Mouse (Mus musculus) telencephalon, adult 2 months (tissue): ENCODE results near the gene Ccp110.

ENCODE experiments used
- DNase-seq: peaks from one replicate; pipeline ENCODE4 v3.0.0-alpha.2; 2011; ENCODE audit warnings: low read depth, low spot score

The Ccp110 gene

GRCm38 (mm10) chr7:118712228-118713173 is at the start of gene Ccp110:
Ccp110 (plus strand) TSS chr7:118712552.
- DNase-seq, result peak; percentile 99

- no peak for DNase-seq
Measured at GRCm38 (mm10) chr7:118667773-118668172, 44.6 kb upstream of the Ccp110 start.

GRCm38 (mm10) chr7:118670142-118670541 is 42.2 kb upstream of the Ccp110 start:
- DNase-seq, result no peak

GRCm38 (mm10) chr7:118676826-118677225 is 35.5 kb upstream of the Ccp110 start:
- DNase-seq, result no peak

GRCm38 (mm10) chr7:118688199-118688598 is 24.2 kb upstream of the Ccp110 start:
- DNase-seq, result peak; percentile 70

GRCm38 (mm10) chr7:118689088-118689487 is 23.3 kb upstream of the Ccp110 start:
- DNase-seq, result no peak

GRCm38 (mm10) chr7:118691287-118691686 is 21.1 kb upstream of the Ccp110 start:
- peak; percentile 52 for DNase-seq

GRCm38 (mm10) chr7:118696146-118696545 is 16.2 kb upstream of the Ccp110 start:
- DNase-seq, result no peak

GRCm38 (mm10) chr7:118697168-118697567 is 15.2 kb upstream of the Ccp110 start:
- no peak for DNase-seq

GRCm38 (mm10) chr7:118698882-118699281 is 13.5 kb upstream of the Ccp110 start:
- no peak for DNase-seq

GRCm38 (mm10) chr7:118703144-118703561 is 9.2 kb upstream of the Ccp110 start:
- DNase-seq, result no peak

GRCm38 (mm10) chr7:118704001-118704850 is 8.1 kb upstream of the Ccp110 start:
- DNase-seq, result no peak

GRCm38 (mm10) chr7:118705101-118705961 is 7.0 kb upstream of the Ccp110 start, which contains the start of gene Gde1:
Gde1 (minus strand) TSS chr7:118705778.
- peak; percentile 83 for DNase-seq

- no peak for DNase-seq
Measured at GRCm38 (mm10) chr7:118706051-118706450, 6.3 kb upstream of the Ccp110 start.

- no peak for DNase-seq
Measured at GRCm38 (mm10) chr7:118706488-118706887, 5.9 kb upstream of the Ccp110 start.

GRCm38 (mm10) chr7:118707216-118707615 is 5.1 kb upstream of the Ccp110 start:
- DNase-seq, result no peak

- DNase-seq, result no peak
Measured at GRCm38 (mm10) chr7:118708002-118708401, 4.3 kb upstream of the Ccp110 start.

GRCm38 (mm10) chr7:118710776-118711175 is 1.6 kb upstream of the Ccp110 start:
- no peak for DNase-seq

GRCm38 (mm10) chr7:118714873-118715272 is 2.5 kb downstream of the Ccp110 start:
- DNase-seq, result no peak

GRCm38 (mm10) chr7:118718066-118718465 is 5.7 kb downstream of the Ccp110 start:
- DNase-seq, result peak; percentile 54

- no peak for DNase-seq
Measured at GRCm38 (mm10) chr7:118723927-118724326, 11.6 kb downstream of the Ccp110 start.
